Mouse (Mus musculus): ENCODE data around the gene Rab11fip2. TPM values are rescaled to one million over a fixed set of nuclear protein-coding genes. Genes with fewer than 3 reads are reported as not detected.

The Rab11fip2 gene
- total and polyA plus RNA-seq, 2 experiments from 2014 or later, result 10.6 to 38.8 TPM

DNA sequence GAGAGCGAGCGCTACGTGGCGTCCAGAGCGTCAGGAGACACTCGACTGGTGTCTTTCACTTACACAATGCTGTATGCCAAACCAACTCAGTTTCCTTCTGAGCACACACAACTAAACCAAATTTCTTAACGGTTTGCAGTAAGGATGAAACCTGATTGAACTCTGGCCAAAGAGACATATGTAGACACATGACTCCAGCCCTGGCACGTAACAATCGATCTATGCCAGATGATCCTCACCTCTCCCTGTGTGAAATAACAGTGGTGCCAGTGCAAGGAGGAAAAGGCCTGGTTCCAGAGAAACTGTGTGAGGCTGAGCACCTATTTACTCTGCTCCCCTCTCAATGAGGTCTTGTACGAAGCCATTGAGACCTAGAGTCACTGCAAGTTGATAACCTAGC is 11.4 kb downstream of the Rab11fip2 start:
- Histone ChIP-seq H3K4me3 (ENCODE audit: low read depth, low read length) (no peak overlapping the region), H3K9me3 (ENCODE audit: low read length) (no peaks in the 10 kb centered on the region), H3K36me3 (ENCODE audit: insufficient read depth, low read length) (no peaks in the 10 kb centered on the region), H3K4me2 (ENCODE audit: low read depth, low read length, poor library complexity, severe bottlenecking) (no peak overlapping the region), H3K27me3 (ENCODE audit: insufficient read depth, low read length) (no peaks in the 10 kb centered on the region), H3K4me1 (ENCODE audit: insufficient read depth, low read length) (no peaks in the 10 kb centered on the region), H3K27ac (ENCODE audit: low read depth, low read length) (no peak overlapping the region), H3K9ac (replicated peaks; ENCODE audit: low read length, poor library complexity, severe bottlenecking) (no peak overlapping the region)
- DNase-seq (ENCODE audit: low spot score) (no peak), ATAC-seq (ENCODE audit: low FRiP score) (no peak)
- 93% methylated on average over 10 of the region's 10 CpGs for WGBS
- no peak for TF ChIP-seq CTCF (IDR thresholded peaks at IDR 0.05)

DNA sequence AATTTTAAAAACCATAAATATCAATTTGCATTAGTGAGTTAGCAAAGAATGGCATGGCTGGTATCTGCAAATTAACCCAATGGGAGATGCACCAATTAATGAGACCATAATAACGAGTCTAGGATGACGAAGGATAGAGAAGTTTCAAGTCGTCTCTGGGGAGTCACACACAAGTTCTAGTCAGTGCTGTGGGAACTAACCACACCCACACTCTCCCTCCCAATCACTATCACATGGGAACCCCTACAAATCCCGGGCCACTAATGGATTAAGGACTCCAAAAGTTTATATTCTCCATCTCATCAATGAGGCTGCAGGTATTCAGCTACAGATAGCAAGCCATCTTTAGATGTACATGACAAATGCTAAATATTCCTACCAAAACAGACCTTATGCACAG is 14.8 kb downstream of the Rab11fip2 start:
- H3K27ac ChIP-seq (ENCODE audit: low read depth, low read length), result no peak overlapping the region
- no peak for DNase-seq (ENCODE audit: low spot score)

DNA sequence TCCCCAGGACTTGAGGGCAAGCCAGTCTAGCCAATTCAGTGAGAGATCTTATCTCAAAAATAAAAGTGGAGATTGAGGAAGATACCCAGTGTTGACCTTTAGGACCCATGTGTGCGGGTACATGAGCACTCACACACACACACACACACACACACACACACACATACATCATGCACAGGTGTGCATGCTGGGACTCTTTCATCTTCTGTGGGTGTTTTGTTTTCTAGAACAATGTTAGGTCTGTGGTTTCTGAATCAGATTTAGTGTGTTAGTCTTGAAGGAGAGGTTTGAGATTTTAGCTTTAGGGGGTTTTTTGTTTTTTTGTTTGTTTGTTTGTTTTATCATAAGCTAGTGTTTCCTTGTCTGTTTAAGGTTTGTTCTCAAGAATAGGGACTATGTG is 17.3 kb downstream of the Rab11fip2 start:
- Histone ChIP-seq H3K9ac (replicated peaks; ENCODE audit: low read length, poor library complexity, severe bottlenecking) (no peak overlapping the region), H3K27ac (ENCODE audit: low read depth, low read length) (no peak overlapping the region), H3K4me1 (ENCODE audit: insufficient read depth, low read length) (no peaks in the 10 kb centered on the region), H3K4me2 (ENCODE audit: low read depth, low read length, poor library complexity, severe bottlenecking) (no peak overlapping the region), H3K4me3 (ENCODE audit: low read depth, low read length) (no peak overlapping the region), H3K36me3 (ENCODE audit: insufficient read depth, low read length) (no peaks in the 10 kb centered on the region), H3K27me3 (ENCODE audit: insufficient read depth, low read length) (no peaks in the 10 kb centered on the region), H3K9me3 (ENCODE audit: low read length) (no peaks in the 10 kb centered on the region)
- ATAC-seq (ENCODE audit: low FRiP score) (no peak), DNase-seq (ENCODE audit: low spot score) (no peak)
- no peak for TF ChIP-seq CTCF (IDR thresholded peaks at IDR 0.05)
- 100% methylated on average over 1 of the region's 1 CpGs for WGBS

More for the DNA sequence above, 14.8 kb downstream of the Rab11fip2 start:
- no peak overlapping the region for H3K4me3 ChIP-seq (ENCODE audit: low read depth, low read length)
- no peaks in the 10 kb centered on the region for H3K36me3 ChIP-seq (ENCODE audit: insufficient read depth, low read length)
- WGBS, result 76% methylated on average over 4 of the region's 4 CpGs
- no peak for TF ChIP-seq CTCF (IDR thresholded peaks at IDR 0.05)
- H3K27me3 ChIP-seq (ENCODE audit: insufficient read depth, low read length), result no peaks in the 10 kb centered on the region
- no peak overlapping the region for H3K9ac ChIP-seq (replicated peaks; ENCODE audit: low read length, poor library complexity, severe bottlenecking)
- no peaks in the 10 kb centered on the region for H3K9me3 ChIP-seq (ENCODE audit: low read length)
- no peak for ATAC-seq (ENCODE audit: low FRiP score)
- H3K4me2 ChIP-seq (ENCODE audit: low read depth, low read length, poor library complexity, severe bottlenecking), result no peak overlapping the region
- no peaks in the 10 kb centered on the region for H3K4me1 ChIP-seq (ENCODE audit: insufficient read depth, low read length)

DNA sequence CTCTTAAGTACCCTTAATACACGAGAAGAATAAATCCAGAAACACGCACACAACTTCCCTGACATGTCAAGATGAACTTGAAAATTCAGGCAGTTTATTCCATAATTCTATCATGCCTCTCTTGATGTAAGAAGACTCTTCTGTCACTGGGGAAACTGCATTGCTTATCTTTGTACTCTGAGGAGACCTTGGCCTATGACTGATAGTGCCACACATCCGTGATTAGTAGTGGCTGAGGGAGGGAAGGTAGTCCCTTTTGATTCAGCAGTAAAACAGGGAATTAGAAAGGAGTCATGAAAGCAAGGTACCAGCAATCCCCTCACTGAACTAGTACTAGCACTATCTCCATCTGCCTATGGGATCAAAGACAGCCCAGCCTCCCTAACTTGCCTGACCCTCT is 22.6 kb downstream of the Rab11fip2 start:
- ATAC-seq (ENCODE audit: low FRiP score) (no peak), DNase-seq (ENCODE audit: low spot score) (no peak)
- Histone ChIP-seq H3K27ac (ENCODE audit: low read depth, low read length) (no peak overlapping the region), H3K4me1 (ENCODE audit: insufficient read depth, low read length) (no peaks in the 10 kb centered on the region), H3K36me3 (ENCODE audit: insufficient read depth, low read length) (no peaks in the 10 kb centered on the region), H3K9me3 (ENCODE audit: low read length) (no peaks in the 10 kb centered on the region), H3K9ac (replicated peaks; ENCODE audit: low read length, poor library complexity, severe bottlenecking) (no peak overlapping the region), H3K4me2 (ENCODE audit: low read depth, low read length, poor library complexity, severe bottlenecking) (no peak overlapping the region), H3K27me3 (ENCODE audit: insufficient read depth, low read length) (no peaks in the 10 kb centered on the region), H3K4me3 (ENCODE audit: low read depth, low read length) (no peak overlapping the region)
- TF ChIP-seq CTCF (IDR thresholded peaks at IDR 0.05), result no peak
- 61% methylated on average over 3 of the region's 3 CpGs for WGBS

DNA sequence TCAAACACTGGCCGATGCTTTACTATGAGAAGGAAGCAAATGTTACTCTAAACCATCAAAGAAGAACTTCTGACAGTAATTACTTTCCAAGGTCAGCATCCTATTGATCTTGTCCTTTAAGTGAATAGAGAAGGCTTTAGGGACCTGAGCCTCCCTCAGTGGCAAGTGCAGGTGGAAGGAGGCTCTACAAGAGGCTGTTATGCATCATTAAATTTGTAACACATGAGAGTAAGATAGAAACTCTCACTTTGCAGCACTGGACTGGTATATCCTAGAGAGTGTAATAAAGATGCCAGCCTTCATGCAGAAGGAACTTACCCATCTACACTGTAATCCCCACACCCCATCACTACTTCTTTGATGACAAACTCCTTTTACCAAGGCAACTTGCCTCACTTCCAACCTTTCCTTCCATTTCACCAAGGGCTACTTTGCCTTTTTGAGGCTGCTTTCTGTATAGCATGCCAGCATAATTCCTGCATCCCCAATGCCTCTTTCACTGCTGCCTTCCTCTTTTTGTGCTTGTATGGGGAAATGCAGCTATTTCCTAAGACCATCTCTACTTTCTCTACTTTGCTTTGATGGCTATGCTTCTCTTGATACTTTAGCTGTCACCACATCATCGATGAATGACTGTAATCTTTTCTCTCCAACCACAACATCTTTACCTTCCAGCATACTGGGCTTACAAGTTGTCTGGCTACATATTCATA is 25.4 kb downstream of the Rab11fip2 start:
- no peak for DNase-seq (ENCODE audit: low spot score)
- Histone ChIP-seq H3K4me1 (ENCODE audit: insufficient read depth, low read length) (no peaks in the 10 kb centered on the region), H3K27me3 (ENCODE audit: insufficient read depth, low read length) (no peaks in the 10 kb centered on the region), H3K9me3 (ENCODE audit: low read length) (no peaks in the 10 kb centered on the region), H3K4me2 (ENCODE audit: low read depth, low read length, poor library complexity, severe bottlenecking) (no peak overlapping the region), H3K4me3 (ENCODE audit: low read depth, low read length) (no peak overlapping the region), H3K36me3 (ENCODE audit: insufficient read depth, low read length) (peaks cover 4% of the 10 kb centered on the region; the same call in 1 of the 2 replicates), H3K27ac (ENCODE audit: low read depth, low read length) (no peak overlapping the region), H3K9ac (replicated peaks; ENCODE audit: low read length, poor library complexity, severe bottlenecking) (no peak overlapping the region)
- TF ChIP-seq CTCF (IDR thresholded peaks at IDR 0.05), result no peak
- ATAC-seq (ENCODE audit: low FRiP score), result no peak
- 81% methylated on average over 2 of the region's 2 CpGs for WGBS

DNA sequence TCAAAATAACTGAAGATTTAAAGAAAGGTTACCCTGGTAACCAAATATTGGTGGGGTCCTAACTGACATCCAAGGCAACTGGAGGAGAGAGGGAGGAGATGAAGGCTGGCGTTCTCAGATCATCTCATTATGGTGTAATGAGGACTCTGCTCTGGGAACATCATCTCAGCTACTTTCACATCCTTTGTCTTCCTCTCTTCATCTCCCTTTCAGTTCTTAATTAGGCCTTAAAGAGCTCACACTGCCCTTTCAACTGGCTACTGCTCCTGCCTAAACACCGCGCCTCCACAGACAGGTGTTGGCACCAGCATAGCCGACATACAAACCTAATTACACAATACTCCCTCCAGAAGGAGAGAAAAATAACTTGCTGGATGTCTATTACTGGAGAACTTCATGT is 31.9 kb downstream of the Rab11fip2 start:
- ATAC-seq (ENCODE audit: low FRiP score) (no peak), DNase-seq (ENCODE audit: low spot score) (no peak)
- Histone ChIP-seq H3K4me1 (ENCODE audit: insufficient read depth, low read length) (no peaks in the 10 kb centered on the region), H3K4me2 (ENCODE audit: low read depth, low read length, poor library complexity, severe bottlenecking) (no peak overlapping the region), H3K9ac (replicated peaks; ENCODE audit: low read length, poor library complexity, severe bottlenecking) (no peak overlapping the region), H3K27ac (ENCODE audit: low read depth, low read length) (no peak overlapping the region), H3K9me3 (ENCODE audit: low read length) (no peaks in the 10 kb centered on the region), H3K27me3 (ENCODE audit: insufficient read depth, low read length) (no peaks in the 10 kb centered on the region), H3K36me3 (ENCODE audit: insufficient read depth, low read length) (peaks cover 4% of the 10 kb centered on the region; the same call in 1 of the 2 replicates), H3K4me3 (ENCODE audit: low read depth, low read length) (no peak overlapping the region)
- TF ChIP-seq CTCF (IDR thresholded peaks at IDR 0.05), result no peak
- WGBS, result 39% methylated on average over 4 of the region's 4 CpGs
